Mouse (Mus musculus): ENCODE results near the gene Cldn24.

Gene Cldn24

GRCm38 (mm10) chr8:47821843-47822242 lies at the start of gene Cldn24:
TSS of gene Cldn24 (plus strand) at chr8:47822143.
- peak; percentile 22 for DNase-seq

GRCm38 (mm10) chr8:47772986-47773385 lies 49.0 kb upstream of the Cldn24 start:
- DNase-seq = no peak

DNA sequence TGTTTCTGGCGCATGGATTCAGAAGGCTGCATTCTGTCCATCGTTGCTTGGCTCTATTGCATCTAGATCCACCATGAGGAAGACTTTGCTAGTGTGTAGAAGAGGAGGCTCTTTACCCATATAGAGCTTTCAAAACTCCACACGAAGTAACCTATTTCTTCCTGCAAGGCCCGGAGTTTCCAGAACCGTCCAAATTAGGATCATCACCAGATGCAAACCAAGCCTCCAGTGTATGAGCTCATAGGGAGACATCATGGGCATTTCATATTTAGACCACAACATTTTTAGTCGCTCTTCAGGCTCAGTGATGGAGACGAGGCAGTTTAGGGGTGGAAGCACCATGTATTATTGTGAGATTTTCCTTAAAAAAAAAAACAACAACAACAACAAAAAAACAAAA lies 44.5 kb upstream of the Cldn24 start:
- DNase-seq = no peak

- no peak for DNase-seq
Observed at GRCm38 (mm10) chr8:47779589-47779988, 42.4 kb upstream of the Cldn24 start.

GRCm38 (mm10) chr8:47781881-47782280 lies 40.1 kb upstream of the Cldn24 start:
- no peak for DNase-seq

GRCm38 (mm10) chr8:47783544-47783943 lies 38.4 kb upstream of the Cldn24 start:
- DNase-seq = no peak

- peak; percentile 94 for DNase-seq
Observed at GRCm38 (mm10) chr8:47783944-47784343, 38.0 kb upstream of the Cldn24 start.

- peak; percentile 98 for DNase-seq
Observed at GRCm38 (mm10) chr8:47784436-47784835, 37.5 kb upstream of the Cldn24 start.

GRCm38 (mm10) chr8:47786323-47786722 lies 35.6 kb upstream of the Cldn24 start:
- DNase-seq = no peak

DNA sequence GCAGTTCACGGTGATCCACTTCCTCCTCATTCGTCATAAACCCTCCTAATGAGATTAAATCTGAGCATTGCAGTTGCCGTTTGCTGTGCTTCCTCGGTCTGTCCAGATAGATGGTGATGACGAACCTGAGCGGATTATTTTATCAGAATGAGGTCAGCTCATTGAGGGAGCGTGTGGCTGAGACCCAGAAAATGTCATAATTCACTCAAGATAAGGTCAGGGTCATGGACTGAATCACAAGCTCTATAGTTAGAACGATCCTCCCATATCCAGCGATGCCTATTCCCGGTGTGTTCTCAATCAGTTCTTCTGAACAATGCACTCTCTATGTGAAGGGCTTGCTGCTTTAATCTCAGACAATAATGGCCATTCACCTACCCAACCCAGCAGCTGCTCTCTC lies 34.2 kb upstream of the Cldn24 start:
- DNase-seq = peak; percentile 90

- DNase-seq = no peak
Observed at GRCm38 (mm10) chr8:47791986-47792385, 30.0 kb upstream of the Cldn24 start.

GRCm38 (mm10) chr8:47799438-47799837 lies 22.5 kb upstream of the Cldn24 start:
- DNase-seq = no peak

- DNase-seq = no peak
Observed at GRCm38 (mm10) chr8:47802349-47802748, 19.6 kb upstream of the Cldn24 start.

DNA sequence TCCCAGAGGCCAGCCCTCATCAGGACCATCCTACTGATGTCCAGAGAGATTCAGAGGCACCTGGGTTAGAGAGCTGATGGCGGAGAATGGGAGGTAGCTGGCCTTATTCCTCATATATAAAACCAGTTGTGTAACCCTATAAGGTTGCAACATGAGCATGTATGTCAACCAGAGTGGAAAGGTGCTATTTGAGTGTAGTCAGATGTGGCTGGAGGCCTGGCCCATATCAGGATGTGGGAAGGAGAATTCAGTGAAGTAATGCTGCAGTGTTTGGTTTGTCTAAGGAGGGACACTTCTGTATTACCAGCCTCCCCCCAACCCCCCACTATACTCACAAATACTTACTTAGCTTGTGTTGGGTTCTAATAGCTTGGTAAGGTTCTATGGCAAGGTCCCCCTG lies 17.7 kb upstream of the Cldn24 start:
- no peak for DNase-seq

- DNase-seq = peak; percentile 83
Observed at GRCm38 (mm10) chr8:47809970-47810665, 11.8 kb upstream of the Cldn24 start.

GRCm38 (mm10) chr8:47810666-47811015 lies 11.3 kb upstream of the Cldn24 start:
- peak; percentile 79 for DNase-seq

- no peak for DNase-seq
Observed at GRCm38 (mm10) chr8:47811221-47811620, 10.7 kb upstream of the Cldn24 start.

DNA sequence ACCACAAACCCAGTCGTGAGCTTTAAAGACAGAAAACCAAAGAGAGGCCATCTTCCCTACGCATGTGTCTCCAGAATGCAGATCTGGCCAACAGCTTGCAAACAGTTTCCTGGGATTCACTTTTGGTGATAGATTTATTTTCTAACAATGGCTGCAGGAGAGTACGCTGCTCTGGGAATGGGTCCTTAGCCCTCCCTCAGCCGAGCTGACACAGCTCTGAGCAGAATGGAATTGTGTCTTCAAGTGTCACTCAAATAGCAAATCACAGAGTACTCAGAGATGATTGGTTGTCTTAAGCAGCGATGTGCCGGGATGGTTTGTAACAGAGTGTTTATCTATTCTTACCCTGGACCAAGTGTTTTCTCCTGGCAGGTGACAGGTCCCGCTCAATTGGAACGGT lies 2.9 kb upstream of the Cldn24 start:
- peak; percentile 51 for DNase-seq

- peak; percentile 84 for DNase-seq
Observed at GRCm38 (mm10) chr8:47820914-47821772, 800 bp upstream of the Cldn24 start.

- DNase-seq = peak; percentile 76
Observed at GRCm38 (mm10) chr8:47822541-47822940, 598 bp downstream of the Cldn24 start.

GRCm38 (mm10) chr8:47823777-47824176 lies 1.8 kb downstream of the Cldn24 start:
- DNase-seq = peak; percentile 77

GRCm38 (mm10) chr8:47824182-47824581 lies 2.2 kb downstream of the Cldn24 start, which contains the start of gene Cldn22:
TSS of gene Cldn22 (plus strand) at chr8:47824482.
- peak; percentile 85 for DNase-seq

DNA sequence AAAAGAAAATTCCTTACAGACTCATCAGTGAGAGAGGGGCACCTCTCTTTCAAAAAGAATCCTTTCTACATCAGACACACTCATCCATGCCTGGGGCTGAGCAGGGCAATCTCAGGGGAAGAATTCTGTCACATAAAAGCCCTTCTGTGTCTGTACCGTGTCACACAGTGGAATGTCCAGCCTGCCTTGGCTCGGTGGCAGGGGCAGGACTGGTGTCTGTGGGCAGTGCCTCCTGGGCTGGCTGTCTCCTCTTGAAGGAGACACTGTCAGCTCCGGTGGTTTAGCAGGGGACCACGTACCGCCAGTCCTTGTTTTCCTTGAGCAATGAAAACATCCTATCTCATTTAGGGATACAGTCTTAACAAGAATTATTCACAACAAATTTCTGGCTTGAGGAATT lies 3.7 kb downstream of the Cldn24 start:
- peak; percentile 86 for DNase-seq

DNA sequence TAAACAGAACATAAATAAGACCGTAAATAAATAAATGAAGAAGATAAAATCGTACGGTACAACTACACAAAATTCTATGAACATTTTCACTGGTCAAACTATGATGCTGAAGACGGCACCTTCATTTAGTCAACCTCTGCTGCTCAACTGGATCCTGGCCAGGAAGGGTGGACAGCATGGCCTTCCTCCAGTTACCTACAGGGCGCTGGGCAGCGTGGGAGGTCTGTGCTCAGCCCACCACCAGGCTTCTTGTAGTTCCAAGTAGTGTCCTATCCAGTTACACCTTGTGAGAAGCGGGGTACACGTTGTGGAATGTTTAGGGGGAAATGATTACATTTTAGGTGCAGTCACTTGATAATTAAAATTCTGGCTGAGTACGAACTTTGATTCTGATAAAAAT lies 5.0 kb downstream of the Cldn24 start:
- peak; percentile 72 for DNase-seq

Data from heart, adult 11 months (tissue).